Mouse (Mus musculus) liver, postnatal 0 days (tissue): ENCODE measurements around the gene Armc5.

Experiments used
- CTCF ChIP-seq: sonication (generic); IDR thresholded peaks from 2 replicates; pipeline ENCODE4 v1.5.1; 2016; ENCODE audit warnings: antibody characterized with exemption, low read depth
- EP300 ChIP-seq: IDR thresholded peaks from 2 replicates; pipeline ENCODE4 v1.6.1; 2016; ENCODE audit warnings: antibody characterized with exemption, low read depth, mild to moderate bottlenecking

DNA sequence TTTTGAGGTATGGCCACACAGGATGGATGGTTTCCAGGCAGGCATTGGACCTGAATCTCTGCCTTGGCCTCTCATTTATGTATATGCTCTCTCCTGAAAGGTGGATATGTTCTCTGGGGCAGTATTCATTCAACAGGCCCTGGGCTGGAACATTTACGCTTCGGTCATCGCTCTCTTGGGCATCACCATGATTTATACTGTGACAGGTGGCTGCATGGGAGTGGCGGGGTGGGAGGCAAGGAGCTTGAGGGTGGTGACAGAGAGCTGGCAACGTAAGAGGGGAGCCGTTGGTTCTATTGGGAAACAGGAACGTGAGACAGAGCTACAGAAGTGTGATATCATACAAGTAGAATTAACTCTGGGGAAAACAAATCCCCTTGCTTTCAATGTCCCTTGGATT lies 30.7 kb downstream of the Armc5 start:
- TF ChIP-seq EP300 (no peak), CTCF (no peak)
